Mouse (Mus musculus) intestine, embryonic 14.5 days (tissue): ENCODE results near the gene Grap. TPM values are rescaled to one million over a fixed set of nuclear protein-coding genes. Genes with fewer than 3 reads are reported as not detected.
"Not testable (repeated sequence)": the region's sequence is repeated elsewhere in the genome, so short reads cannot be mapped to it uniquely, and the experiment has no call there.

ENCODE experiments used
- ATAC-seq: fragments of 200-750 bp; cut with Nextera tagmentation; replicated peaks from 2 replicates; pipeline ENCODE4 v1.8.0; 2017; ENCODE audit warnings: low read depth, moderate number of reproducible peaks, moderate TSS enrichment, moderate library complexity; ENCODE audit not compliant: low FRiP score, low TSS enrichment
- DNase-seq: peaks from one replicate; pipeline ENCODE4 v3.0.0-alpha.2; 2018; ENCODE audit warnings: low spot score
- H3K27ac ChIP-seq: fragments of 300-500 bp; sonication (generic); 2 replicates; pipeline ENCODE4 v1.5.1; 2014; ENCODE audit warnings: low read depth, mild to moderate bottlenecking, control low read depth
- H3K27me3 ChIP-seq: fragments of 300-500 bp; sonication (generic); replicated peaks from 2 replicates; pipeline ENCODE4 v1.6.1; 2014; ENCODE audit warnings: low read length, control low read depth; ENCODE audit not compliant: control insufficient read depth, insufficient read depth
- H3K36me3 ChIP-seq: fragments of 300-500 bp; sonication (generic); 2 replicates; pipeline ENCODE4 v1.6.1; 2014; ENCODE audit warnings: low read length, control low read depth; ENCODE audit not compliant: control insufficient read depth, insufficient read depth
- H3K4me1 ChIP-seq: fragments of 300-500 bp; sonication (generic); replicated peaks from 2 replicates; pipeline ENCODE4 v1.6.1; 2014; ENCODE audit warnings: low read length, control low read depth, mixed read lengths; ENCODE audit not compliant: control insufficient read depth, insufficient read depth
- H3K4me2 ChIP-seq: fragments of 300-500 bp; sonication (generic); 2 replicates; pipeline ENCODE4 v1.6.1; 2014; ENCODE audit warnings: low read length
- H3K4me3 ChIP-seq: fragments of 300-500 bp; sonication (generic); 2 replicates; pipeline ENCODE4 v1.5.1; 2014; ENCODE audit warnings: low read depth, low read length, control low read depth, mixed read lengths
- H3K9ac ChIP-seq: fragments of 300-500 bp; sonication (generic); 2 replicates; pipeline ENCODE4 v1.6.1; 2014; ENCODE audit warnings: mild to moderate bottlenecking, low read length
- H3K9me3 ChIP-seq: fragments of 300-500 bp; sonication (generic); 2 replicates; pipeline ENCODE4 v1.6.1; 2016; ENCODE audit warnings: low read length, control low read depth; ENCODE audit not compliant: control insufficient read depth
- WGBS: fragments of 180-500 bp; shearing (Covaris S2); extraction: QIAGEN DNeasy Blood & Tissue Kit; methylation state at CpG from one replicate; pipeline ENCODE4 v1.1.7; 2014; 5-methylcytosine and 5-hydroxymethylcytosine counted together
- polyA plus RNA-seq: library from polyadenylated mRNA; unstranded; fragments of >200 nt; fragmentation: Nextera tagmentation; extraction: Ambion mirVana; gene quantifications from 2 replicates; pipeline ENCODE4 v1.2.1, GENCODE M21; 2014

The Grap gene
- polyA plus RNA-seq, 1 experiment from 2014 or later, result 6.5 TPM

- ATAC-seq, H3K4me2 ChIP-seq, H3K27me3 ChIP-seq, H3K36me3 ChIP-seq, H3K4me1 ChIP-seq, H3K4me3 ChIP-seq, H3K9ac ChIP-seq, H3K27ac ChIP-seq, DNase-seq, H3K9me3 ChIP-seq: not testable (repeated sequence)
- 88% methylated on average over 3 of the region's 4 CpGs for WGBS
Observed at GRCm38 (mm10) chr11:61636309-61636708, 16.8 kb upstream of the Grap start.

GRCm38 (mm10) chr11:61637413-61637812 is 15.7 kb upstream of the Grap start:
- H3K9me3 ChIP-seq, result no peaks in the 10 kb centered on the region
- no peak overlapping the region for H3K4me2 ChIP-seq
- H3K4me3 ChIP-seq, result no peak overlapping the region
- 73% methylated on average over 1 of the region's 1 CpGs for WGBS
- no peaks in the 10 kb centered on the region for H3K4me1 ChIP-seq
- no peak overlapping the region for H3K27ac ChIP-seq
- no peak for DNase-seq
- no peak overlapping the region for H3K9ac ChIP-seq
- H3K27me3 ChIP-seq, result no peaks in the 10 kb centered on the region
- ATAC-seq, result no peak
- H3K36me3 ChIP-seq, result no peaks in the 10 kb centered on the region

GRCm38 (mm10) chr11:61637856-61638255 is 15.2 kb upstream of the Grap start:
- 93% methylated on average over 3 of the region's 3 CpGs for WGBS
- Histone ChIP-seq H3K9ac (no peak overlapping the region), H3K36me3 (no peaks in the 10 kb centered on the region), H3K4me3 (no peak overlapping the region), H3K4me1 (no peaks in the 10 kb centered on the region), H3K27ac (no peak overlapping the region), H3K9me3 (no peaks in the 10 kb centered on the region), H3K4me2 (no peak overlapping the region), H3K27me3 (no peaks in the 10 kb centered on the region)
- ATAC-seq, result no peak
- DNase-seq, result no peak

GRCm38 (mm10) chr11:61638764-61639536 is 14.1 kb upstream of the Grap start:
- DNase-seq (no peak), ATAC-seq (no peak)
- no peaks in the 10 kb centered on the region for H3K4me1 ChIP-seq
- H3K27ac ChIP-seq, result no peak overlapping the region
- no peaks in the 10 kb centered on the region for H3K9me3 ChIP-seq
- H3K4me3 ChIP-seq, result no peak overlapping the region
- H3K27me3 ChIP-seq, result no peaks in the 10 kb centered on the region
- no peak overlapping the region for H3K9ac ChIP-seq
- WGBS, result 75% methylated on average over 12 of the region's 12 CpGs
- H3K4me2 ChIP-seq, result no peak overlapping the region
- H3K36me3 ChIP-seq, result no peaks in the 10 kb centered on the region

GRCm38 (mm10) chr11:61639601-61640177 is 13.4 kb upstream of the Grap start:
- DNase-seq (no peak), ATAC-seq (no peak)
- no peak overlapping the region for H3K4me2 ChIP-seq
- H3K4me1 ChIP-seq, result peaks cover 3% of the 10 kb centered on the region; the same call in 1 of the 2 replicates
- no peaks in the 10 kb centered on the region for H3K27me3 ChIP-seq
- no peaks in the 10 kb centered on the region for H3K9me3 ChIP-seq
- H3K4me3 ChIP-seq, result no peak overlapping the region
- 88% methylated on average over 6 of the region's 6 CpGs for WGBS
- H3K9ac ChIP-seq, result no peak overlapping the region
- H3K27ac ChIP-seq, result no peak overlapping the region
- H3K36me3 ChIP-seq, result no peaks in the 10 kb centered on the region

- not testable (repeated sequence) for H3K4me3 ChIP-seq, H3K27ac ChIP-seq, H3K9ac ChIP-seq, DNase-seq, H3K4me2 ChIP-seq, ATAC-seq, H3K27me3 ChIP-seq, H3K9me3 ChIP-seq, H3K4me1 ChIP-seq, H3K36me3 ChIP-seq
- 51% methylated on average over 9 of the region's 9 CpGs for WGBS
Observed at GRCm38 (mm10) chr11:61640585-61640984, 12.5 kb upstream of the Grap start.

- Histone ChIP-seq H3K4me3 (no peak overlapping the region), H3K4me2 (no peak overlapping the region), H3K36me3 (no peaks in the 10 kb centered on the region), H3K9ac (no peak overlapping the region), H3K4me1 (peaks cover 6% of the 10 kb centered on the region; the same call in 1 of the 2 replicates), H3K27me3 (no peaks in the 10 kb centered on the region), H3K27ac (no peak overlapping the region), H3K9me3 (no peaks in the 10 kb centered on the region)
- DNase-seq (no peak), ATAC-seq (no peak)
- 85% methylated on average over 7 of the region's 7 CpGs for WGBS
Observed at GRCm38 (mm10) chr11:61642106-61642505, 11.0 kb upstream of the Grap start.

GRCm38 (mm10) chr11:61643184-61643961 is 9.7 kb upstream of the Grap start:
- no peak overlapping the region for H3K27ac ChIP-seq
- DNase-seq (no peak), ATAC-seq (no peak)
- H3K36me3 ChIP-seq, result no peaks in the 10 kb centered on the region
- H3K4me2 ChIP-seq, result no peak overlapping the region
- H3K9ac ChIP-seq, result no peak overlapping the region
- 78% methylated on average over 5 of the region's 5 CpGs for WGBS
- peaks cover 6% of the 10 kb centered on the region; the same call in 1 of the 2 replicates for H3K4me1 ChIP-seq
- no peaks in the 10 kb centered on the region for H3K9me3 ChIP-seq
- H3K4me3 ChIP-seq, result no peak overlapping the region
- H3K27me3 ChIP-seq, result no peaks in the 10 kb centered on the region
